Mouse (Mus musculus) v-Abl transformed pro-B cells (cell line): Measurements from ENCODE around the gene Tex2.
"Not testable (repeated sequence)": the region's sequence is repeated elsewhere in the genome, so short reads cannot be mapped to it uniquely, and the experiment has no call there.

Experiments
- in situ Hi-C, 2 experiments: fragments of 400-800 bp; cut with MboI; formaldehyde crosslinking; loops; one replicate each; pipeline ENCODE4 v1.15.1; 2025; ENCODE audit not compliant: unreplicated experiment in 2 of 2

The Tex2 gene

DNA sequence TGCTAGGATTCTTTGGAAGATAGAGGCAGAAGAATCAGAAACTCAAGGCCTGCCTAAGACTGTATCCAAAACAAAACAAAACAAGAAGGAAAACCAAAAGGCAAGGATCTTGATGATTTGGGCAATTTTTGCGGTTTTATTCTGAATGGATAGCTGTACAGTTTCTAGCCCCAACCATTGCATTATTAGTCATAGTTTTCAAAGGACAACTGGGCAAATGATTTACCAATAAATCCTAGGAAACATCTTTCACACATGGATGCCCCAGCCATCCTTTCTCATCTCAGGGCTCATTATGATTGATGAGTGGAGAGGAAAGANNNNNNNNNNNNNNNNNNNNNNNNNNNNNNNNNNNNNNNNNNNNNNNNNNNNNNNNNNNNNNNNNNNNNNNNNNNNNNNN, 29.4 kb downstream of the Tex2 start:
- in situ Hi-C loops: no loop called here

DNA sequence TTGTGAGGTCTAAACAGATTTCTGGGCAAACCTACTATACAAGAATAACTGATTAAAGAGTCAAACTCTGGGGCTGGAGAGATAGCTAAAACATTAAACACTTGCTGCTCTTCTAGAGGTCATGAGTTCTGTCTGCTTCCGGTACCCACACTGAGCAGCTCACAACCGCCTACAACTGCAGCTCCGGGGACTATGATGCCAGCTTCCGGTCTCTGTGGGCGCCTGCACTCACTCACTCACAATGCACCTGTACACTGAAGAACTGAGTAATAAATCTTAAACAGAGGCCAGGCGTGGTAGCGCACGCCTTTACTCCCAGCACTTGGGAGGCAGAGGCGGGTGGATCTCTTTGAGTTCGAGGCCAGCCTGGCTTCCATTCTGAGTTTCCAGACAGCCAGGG, 31.9 kb downstream of the Tex2 start:
- in situ Hi-C loops: no loop called here

DNA sequence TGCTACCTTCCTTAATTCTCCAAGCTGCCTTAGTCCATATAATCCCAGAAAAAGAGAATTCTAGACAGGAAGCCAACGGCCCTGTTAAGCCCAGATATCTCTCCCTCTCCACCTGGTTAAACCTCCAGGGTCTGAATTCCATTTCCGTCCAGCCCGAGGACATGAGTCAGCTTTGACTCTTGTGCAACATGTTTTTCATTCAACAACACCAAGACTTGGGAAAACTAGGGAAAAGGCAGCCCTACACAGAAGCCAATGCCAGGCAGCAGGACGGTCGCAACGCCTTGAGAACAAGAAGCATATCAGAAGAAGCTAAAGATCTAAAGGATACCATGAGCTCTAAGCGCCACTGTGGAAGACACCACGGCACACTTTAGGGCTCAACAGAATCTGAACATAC, 32.8 kb downstream of the Tex2 start:
- in situ Hi-C loops: no loop called here

- in situ Hi-C loops: no loop called here
Measured at GRCm38 (mm10) chr11:106579957-106580356, 33.3 kb downstream of the Tex2 start.

GRCm38 (mm10) chr11:106579146-106579545, 34.1 kb downstream of the Tex2 start:
- in situ Hi-C loops: no loop called here

DNA sequence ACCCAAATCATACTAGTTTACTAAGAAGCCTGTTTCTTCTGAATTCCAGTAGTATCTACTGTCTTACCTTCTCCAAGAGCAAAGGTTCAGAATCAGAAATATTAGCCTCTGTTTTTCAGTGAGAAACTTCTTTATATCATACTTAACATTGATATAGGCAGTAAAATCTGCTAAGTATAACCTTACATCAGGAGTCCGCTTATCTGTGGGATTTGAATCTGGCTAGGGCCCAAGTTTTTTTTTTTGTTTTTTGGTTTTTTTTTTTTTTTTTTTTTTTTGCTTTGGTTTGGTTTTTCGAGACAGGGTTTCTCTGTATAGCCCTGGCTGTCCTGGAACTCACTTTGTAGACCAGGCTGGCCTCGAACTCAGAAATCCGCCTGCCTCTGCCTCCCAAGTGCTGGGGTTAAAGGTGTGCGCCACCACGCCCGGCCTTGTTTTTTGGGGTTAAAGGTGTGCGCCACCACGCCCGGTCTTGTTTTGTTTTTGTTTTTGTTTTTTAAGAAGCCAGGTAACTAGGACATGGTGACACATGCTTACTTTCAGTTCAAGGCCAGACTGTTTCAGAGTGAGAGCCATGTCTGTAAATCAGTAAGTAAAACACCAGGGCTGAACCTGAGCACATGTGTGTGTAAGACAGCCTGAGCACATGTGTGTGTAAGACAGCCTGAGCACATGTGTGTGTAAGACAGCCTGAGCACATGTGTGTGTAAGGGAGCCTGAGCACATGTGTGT, 35.4 kb downstream of the Tex2 start:
- in situ Hi-C loops: not testable (repeated sequence)

- in situ Hi-C loops: no loop called here
Measured at GRCm38 (mm10) chr11:106574456-106574855, 38.8 kb downstream of the Tex2 start.

GRCm38 (mm10) chr11:106573476-106574240, 39.6 kb downstream of the Tex2 start:
- in situ Hi-C loops: no loop called here

DNA sequence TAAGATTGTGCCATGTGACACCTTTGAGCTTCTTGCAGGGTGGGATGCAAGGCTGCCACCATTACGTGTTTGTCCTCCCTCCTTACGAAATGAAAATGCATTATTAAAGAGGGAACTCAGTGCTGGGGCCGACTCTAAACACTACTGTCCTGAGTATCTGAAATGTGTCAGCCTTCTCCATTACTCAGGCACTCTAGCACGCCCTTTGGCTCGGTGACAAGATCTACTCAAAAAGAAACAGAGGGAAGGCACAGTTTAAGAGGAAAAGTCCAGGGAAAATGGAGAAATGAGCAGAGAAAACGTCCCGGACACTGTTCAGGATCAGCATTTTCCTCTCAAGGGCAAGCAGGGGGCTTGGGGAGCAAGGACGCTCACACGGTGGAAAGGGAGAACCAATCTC, 40.3 kb downstream of the Tex2 start:
- in situ Hi-C loops: no loop called here

GRCm38 (mm10) chr11:106572020-106572782, 41.0 kb downstream of the Tex2 start:
- in situ Hi-C loops: no loop called here

DNA sequence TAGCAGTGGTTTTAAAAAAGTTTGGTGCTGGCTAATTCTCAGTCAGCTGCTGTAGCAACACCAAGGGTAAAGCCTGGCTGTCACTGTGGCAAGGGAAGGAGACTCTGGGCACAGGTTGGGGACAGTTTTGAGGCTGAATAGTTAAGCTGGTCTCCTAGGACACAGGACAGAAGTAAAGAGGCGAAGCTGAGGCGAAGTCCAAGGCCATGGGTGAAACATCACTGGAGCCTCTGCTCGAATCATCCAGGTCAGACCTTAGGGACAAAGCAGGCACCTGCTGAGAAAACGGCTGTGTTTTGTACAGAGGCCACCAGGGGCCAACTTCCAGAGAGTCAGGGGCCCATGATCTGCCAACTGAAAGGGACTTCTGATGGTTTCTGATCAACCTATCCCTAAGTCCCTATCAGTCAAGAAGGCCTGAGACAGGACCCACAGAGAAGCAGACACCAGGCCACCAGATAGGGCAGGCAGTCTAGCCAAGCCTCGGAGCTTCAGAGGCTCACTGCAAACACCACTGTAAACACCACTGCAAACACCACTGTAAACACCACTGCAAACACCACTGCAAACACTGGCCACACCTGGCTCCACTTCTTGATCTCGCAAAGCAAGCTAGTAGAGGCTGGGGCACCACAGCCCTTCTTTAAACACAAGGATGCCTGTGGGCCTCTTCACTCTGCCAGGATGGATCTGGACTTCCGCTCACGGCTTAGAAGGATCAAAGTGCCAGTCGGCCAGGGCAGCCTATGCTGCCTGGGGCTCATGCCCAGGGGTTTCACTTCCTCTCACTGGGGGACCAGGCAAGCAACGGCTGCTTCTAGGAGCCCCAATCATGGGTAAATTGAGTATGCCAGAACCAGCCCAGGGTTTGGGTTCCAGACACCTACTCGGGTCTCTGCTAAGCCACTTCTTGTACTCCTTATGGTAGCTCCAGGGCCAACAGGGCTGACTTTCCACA, 41.9 kb downstream of the Tex2 start:
- in situ Hi-C loops: no loop called here

DNA sequence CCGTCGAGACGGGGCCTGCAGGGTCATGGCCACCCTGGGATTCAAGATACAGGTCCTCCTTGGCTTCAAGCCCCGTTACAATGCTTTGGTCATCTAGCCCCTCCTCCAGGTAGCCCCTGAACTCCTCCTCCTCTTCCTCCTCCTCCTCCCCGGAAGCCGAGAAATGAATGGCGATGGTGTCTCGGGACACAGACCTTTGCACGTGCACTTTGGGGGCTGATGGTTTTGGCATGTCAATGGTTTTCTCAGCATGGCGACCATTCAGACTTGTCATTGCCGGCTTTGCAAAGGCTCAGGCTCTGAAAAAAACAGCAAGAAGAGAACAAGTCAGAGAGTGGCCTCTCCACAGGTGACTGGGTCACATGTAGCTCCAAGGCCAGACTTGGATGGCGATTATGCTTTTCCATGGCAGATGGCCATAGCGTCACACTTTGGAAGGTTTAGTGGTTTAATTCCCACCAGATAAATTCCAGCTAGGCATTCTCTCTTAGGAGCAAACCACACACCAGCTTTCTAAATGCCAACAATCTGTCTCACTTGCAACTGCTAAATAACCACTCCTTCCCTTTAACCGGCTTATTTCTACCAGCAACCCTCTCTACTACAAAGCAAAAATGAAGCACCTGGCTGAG, 44.8 kb downstream of the Tex2 start:
- in situ Hi-C loops: no loop called here

DNA sequence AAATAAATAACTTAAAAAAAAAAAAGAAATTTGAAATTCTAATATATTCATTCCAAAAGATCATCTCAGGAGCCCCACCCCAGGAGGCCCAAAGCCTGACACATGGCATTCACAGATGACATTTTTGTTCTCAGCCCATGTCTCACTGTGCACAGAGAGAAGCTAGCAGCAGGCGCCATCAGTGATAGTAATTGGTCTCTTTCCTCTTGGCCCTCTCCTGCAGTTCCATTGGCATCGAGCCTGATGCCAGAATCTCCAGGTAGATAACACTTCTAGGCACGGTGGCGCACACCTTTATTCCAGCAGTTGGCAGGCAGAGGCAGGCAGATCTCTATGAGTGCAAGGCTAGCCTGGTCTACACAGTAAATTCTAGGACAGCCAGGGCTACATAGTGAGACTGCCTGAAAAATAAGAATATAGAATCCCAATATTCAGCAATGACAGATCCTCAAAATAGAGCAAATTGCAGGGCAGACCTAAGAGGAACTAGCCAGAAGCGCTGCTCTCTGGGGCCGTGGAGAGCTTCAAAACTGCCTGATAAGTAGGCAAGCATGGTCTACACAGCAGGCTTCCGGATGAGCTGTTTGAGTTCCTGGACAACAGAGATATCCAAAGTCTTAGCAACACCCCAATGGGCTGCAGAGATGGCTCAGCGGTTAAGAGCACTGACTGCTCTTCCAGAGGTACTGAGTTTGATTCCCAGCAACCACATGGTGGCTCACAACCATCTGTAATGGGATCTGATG, 47.0 kb downstream of the Tex2 start:
- in situ Hi-C loops: no loop called here

DNA sequence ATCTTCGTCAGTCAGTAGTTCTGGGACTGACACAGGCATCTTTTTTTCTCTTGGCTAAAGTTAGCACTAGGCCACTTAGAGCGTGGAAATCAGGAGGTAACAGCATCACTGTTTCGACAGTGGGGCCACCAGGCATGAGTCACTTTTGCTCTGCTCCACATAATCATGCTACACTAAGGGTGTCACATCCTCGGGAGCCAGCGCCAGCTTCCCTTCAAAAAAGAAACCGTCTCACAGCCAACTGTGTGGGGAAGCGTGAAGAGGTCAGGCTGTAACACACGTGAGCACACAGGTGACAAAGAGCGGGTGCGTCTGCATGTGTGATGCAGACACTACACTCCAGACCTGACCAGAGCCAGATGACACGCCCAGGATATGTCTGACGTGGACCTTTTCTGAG, 49.0 kb downstream of the Tex2 start:
- in situ Hi-C loops: no loop called here

DNA sequence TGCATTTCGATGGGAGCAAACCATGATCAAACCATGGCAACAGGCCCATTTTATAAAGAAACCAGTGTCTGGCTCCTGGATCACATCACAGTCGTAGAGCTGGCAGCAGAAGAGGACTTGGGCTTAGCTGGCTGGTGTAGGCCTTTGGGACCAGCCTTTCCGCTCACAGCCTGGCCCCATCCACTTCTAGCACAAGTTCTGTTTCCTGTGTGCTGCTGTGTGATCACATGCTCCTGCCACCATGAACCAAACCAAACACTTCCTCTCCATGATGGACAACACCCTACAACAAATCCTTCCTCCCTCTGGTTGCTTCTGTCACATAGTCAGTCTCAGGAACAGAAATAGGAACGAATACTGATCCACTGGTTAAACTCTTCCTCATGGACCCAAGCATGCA, 50.5 kb downstream of the Tex2 start:
- in situ Hi-C loops: no loop called here

DNA sequence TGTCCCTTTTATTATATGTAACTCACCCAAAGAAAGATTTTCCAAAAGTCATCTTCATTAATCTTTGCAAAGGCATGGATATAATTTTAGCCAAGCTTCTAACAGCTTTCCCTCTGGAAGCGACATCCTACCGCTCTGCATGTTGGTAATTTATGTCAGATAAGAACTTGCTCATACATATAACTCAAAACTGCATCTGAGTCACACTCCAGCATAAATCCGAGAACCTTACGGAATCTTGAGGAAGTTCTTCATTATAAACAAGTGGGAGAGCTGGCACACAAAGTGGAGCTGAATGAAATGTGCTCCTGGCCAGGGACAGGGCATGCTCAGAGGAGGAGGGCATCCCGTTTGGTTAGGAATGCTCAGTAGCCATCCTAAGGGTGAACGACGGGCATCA, 53.5 kb downstream of the Tex2 start:
- in situ Hi-C loops: no loop called here

- in situ Hi-C loops: no loop called here
Measured at GRCm38 (mm10) chr11:106558008-106558407, 55.2 kb downstream of the Tex2 start.

DNA sequence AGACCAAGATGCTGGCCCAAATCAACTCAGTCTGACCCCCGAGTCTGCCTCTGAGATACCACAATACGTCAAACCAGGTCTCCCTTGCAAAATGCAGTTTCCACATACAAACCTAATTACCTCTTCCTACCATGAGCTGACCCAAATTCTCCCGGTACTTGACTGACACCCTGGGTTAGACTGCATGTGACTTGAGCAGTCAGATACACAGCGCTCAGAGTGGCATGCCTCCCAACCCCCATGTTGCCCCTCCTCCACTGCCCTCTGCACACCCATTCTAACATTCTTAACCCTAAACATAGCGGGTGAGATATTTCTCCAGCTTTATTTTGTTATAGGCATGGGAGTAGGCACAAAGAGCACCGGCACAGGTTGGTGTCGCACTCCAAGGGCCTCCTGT, 55.8 kb downstream of the Tex2 start:
- in situ Hi-C loops: no loop called here

- in situ Hi-C loops: no loop called here
Measured at GRCm38 (mm10) chr11:106556689-106557088, 56.5 kb downstream of the Tex2 start.
